Mouse (Mus musculus) heart, embryonic 13.5 days (tissue): ENCODE measurements around the gene Prl8a1. TPM values are rescaled to one million over a fixed set of nuclear protein-coding genes. Genes with fewer than 3 reads are reported as not detected.

Experiments used
- ATAC-seq: fragments of 200-750 bp; cut with Nextera tagmentation; 2 replicates; pipeline ENCODE4 v1.8.0; 2017; ENCODE audit warnings: moderate TSS enrichment; ENCODE audit not compliant: insufficient number of reproducible peaks, low FRiP score, low TSS enrichment; ENCODE audit errors: extremely low read depth
- H3K27ac ChIP-seq: fragments of 300-500 bp; sonication (generic); replicated peaks from 2 replicates; pipeline ENCODE4 v1.5.1; 2015; ENCODE audit warnings: moderate library complexity, mild to moderate bottlenecking, inconsistent platforms
- H3K27me3 ChIP-seq: fragments of 300-500 bp; sonication (generic); replicated peaks from 2 replicates; pipeline ENCODE4 v1.6.1; 2015; ENCODE audit warnings: mild to moderate bottlenecking, inconsistent platforms
- H3K36me3 ChIP-seq: fragments of 300-500 bp; sonication (generic); 2 replicates; pipeline ENCODE4 v1.6.1; 2015; ENCODE audit warnings: mild to moderate bottlenecking, inconsistent platforms
- H3K4me1 ChIP-seq: fragments of 300-500 bp; sonication (generic); 2 replicates; pipeline ENCODE4 v1.6.1; 2015; ENCODE audit warnings: inconsistent platforms
- H3K4me2 ChIP-seq: fragments of 300-500 bp; sonication (generic); 2 replicates; pipeline ENCODE4 v1.6.1; 2015; ENCODE audit warnings: inconsistent platforms, mild to moderate bottlenecking, moderate library complexity
- H3K4me3 ChIP-seq: fragments of 300-500 bp; sonication (generic); 2 replicates; pipeline ENCODE4 v1.5.1; 2015; ENCODE audit warnings: moderate library complexity, mild to moderate bottlenecking, inconsistent platforms
- H3K9ac ChIP-seq: fragments of 300-500 bp; sonication (generic); 2 replicates; pipeline ENCODE4 v1.6.1; 2015; ENCODE audit warnings: inconsistent platforms, mild to moderate bottlenecking, moderate library complexity
- H3K9me3 ChIP-seq: fragments of 300-500 bp; sonication (generic); 2 replicates; pipeline ENCODE4 v1.6.1; 2016; ENCODE audit warnings: inconsistent platforms
- WGBS: fragments of 180-500 bp; shearing (Covaris S2); methylation state at CpG from one replicate; pipeline ENCODE4 v1.1.7; 2015; ENCODE audit warnings: mixed read lengths; 5-methylcytosine and 5-hydroxymethylcytosine counted together
- polyA plus RNA-seq: library from polyadenylated mRNA; unstranded; fragments of >200 nt; fragmentation: Nextera tagmentation; extraction: Ambion mirVana; gene quantifications from 2 replicates; pipeline ENCODE4 v1.2.1, GENCODE M21; 2015

The Prl8a1 gene
- polyA plus RNA-seq = not detected in 2 replicates

DNA sequence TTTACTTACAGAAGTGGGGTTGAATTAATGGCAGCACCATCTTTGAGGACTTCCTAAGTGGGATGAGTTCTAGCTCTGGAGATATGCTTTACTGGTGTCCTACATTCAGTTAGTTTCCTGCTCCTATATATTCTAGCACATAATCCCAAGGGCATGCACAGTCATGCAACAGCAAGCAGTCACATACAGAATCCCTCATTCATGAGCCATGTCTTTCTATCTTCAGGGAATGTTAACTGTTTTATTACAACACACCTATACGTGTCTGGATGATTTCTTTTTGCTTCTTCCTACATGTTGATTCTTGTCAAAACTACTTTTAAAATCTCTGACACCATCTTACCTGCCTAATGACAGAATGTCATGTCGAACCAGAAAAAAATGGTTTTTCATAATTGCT lies at the start of gene Prl8a1:
Gene Prl8a1, minus strand, starts transcription at position 101 of the 400 bp plus-strand sequence.
- WGBS = 69% methylated on average over 2 of the region's 2 CpGs
- H3K4me2 ChIP-seq = no peak within 1 kb of the TSS
- no peak for ATAC-seq

DNA sequence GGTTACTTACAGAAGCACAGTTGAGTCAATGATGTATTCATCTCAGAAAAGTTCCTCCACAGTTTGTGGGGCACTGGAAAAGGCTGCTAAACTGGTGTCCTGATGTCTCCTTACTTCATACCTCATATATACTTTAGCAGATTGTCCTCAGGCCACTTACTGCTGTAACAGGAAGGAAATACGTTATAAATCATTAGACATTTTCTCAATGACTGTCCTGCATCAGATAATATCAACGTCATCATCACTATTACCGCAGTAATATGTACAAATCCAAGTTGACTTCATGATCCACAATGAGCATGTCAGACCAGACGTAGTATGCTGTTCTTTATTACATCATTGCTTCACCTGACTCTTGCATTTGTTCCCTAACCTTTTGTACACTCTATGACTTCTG lies 28.5 kb upstream of the Prl8a1 start, which contains the start of gene Prl7b1:
Gene Prl7b1, minus strand, starts transcription at position 101 of the 400 bp plus-strand sequence.
- H3K4me3 ChIP-seq = no peak within 1 kb of the TSS
- no peak for ATAC-seq
- no peaks in the 10 kb centered on the region for H3K9me3 ChIP-seq
- H3K4me1 ChIP-seq = no peaks in the 10 kb centered on the region
- 61% methylated on average over 4 of the region's 4 CpGs for WGBS
- H3K27ac ChIP-seq = no peak within 1 kb of the TSS
- no peaks in the 10 kb centered on the region for H3K27me3 ChIP-seq
- H3K36me3 ChIP-seq = no peaks in the 10 kb centered on the region
- no peak within 1 kb of the TSS for H3K4me2 ChIP-seq
- no peak within 1 kb of the TSS for H3K9ac ChIP-seq

More for the DNA sequence above, at the start of gene Prl8a1:
- no peaks in the 10 kb centered on the region for H3K27me3 ChIP-seq
- H3K27ac ChIP-seq = no peak within 1 kb of the TSS
- H3K4me1 ChIP-seq = no peaks in the 10 kb centered on the region
- H3K4me3 ChIP-seq = no peak within 1 kb of the TSS
- no peak within 1 kb of the TSS for H3K9ac ChIP-seq
- H3K36me3 ChIP-seq = no peaks in the 10 kb centered on the region
- no peaks in the 10 kb centered on the region for H3K9me3 ChIP-seq

DNA sequence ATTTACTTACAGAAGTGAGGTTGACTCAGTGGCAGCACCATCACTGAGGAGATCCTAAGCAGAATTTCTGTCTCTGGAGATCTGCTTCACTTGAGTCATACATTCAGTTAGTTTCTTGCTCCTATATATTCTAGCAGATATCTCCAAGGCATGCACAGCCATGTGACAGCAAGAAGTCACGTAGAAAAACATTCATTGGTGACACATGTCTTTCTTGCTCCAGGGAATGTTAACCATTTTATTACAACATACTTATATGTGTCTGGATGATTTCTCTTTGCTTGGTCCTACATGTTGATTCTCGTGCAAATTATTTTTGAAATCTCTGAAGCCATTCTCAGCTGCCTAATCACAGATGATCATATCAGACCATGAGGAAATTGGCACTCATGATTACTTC lies 17.5 kb downstream of the Prl8a1 start, which contains the start of gene Prl8a9:
Gene Prl8a9, minus strand, starts transcription at position 101 of the 400 bp plus-strand sequence.
- no peaks in the 10 kb centered on the region for H3K9me3 ChIP-seq
- H3K4me1 ChIP-seq = no peaks in the 10 kb centered on the region
- H3K27me3 ChIP-seq = no peaks in the 10 kb centered on the region
- no peak within 1 kb of the TSS for H3K4me3 ChIP-seq
- WGBS = 65% methylated on average over 2 of the region's 2 CpGs
- H3K36me3 ChIP-seq = no peaks in the 10 kb centered on the region
- no peak within 1 kb of the TSS for H3K9ac ChIP-seq
- H3K4me2 ChIP-seq = no peak within 1 kb of the TSS
- no peak within 1 kb of the TSS for H3K27ac ChIP-seq
- no peak for ATAC-seq

DNA sequence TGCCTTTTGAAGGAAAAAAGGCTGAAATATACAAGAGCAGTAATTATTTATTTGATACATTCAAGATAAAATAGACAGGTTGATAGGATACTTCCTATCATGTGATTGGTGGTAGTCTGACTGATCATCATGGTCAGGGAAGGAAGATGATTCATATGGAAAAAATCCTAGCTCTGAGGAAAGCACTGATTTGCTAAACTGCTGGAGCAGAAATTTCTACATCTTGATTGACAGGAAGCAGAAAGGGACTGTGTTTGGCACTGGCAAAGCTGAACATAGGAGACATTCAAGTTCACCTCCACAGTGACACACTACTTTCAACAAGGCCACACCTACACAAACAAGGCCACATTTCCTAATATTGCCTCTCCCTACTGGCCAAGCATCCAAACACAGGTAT lies 28.6 kb downstream of the Prl8a1 start:
- Histone ChIP-seq H3K9me3 (no peaks in the 10 kb centered on the region), H3K4me2 (no peak overlapping the region), H3K36me3 (no peaks in the 10 kb centered on the region), H3K4me1 (no peaks in the 10 kb centered on the region), H3K4me3 (no peak overlapping the region), H3K27ac (no peak overlapping the region), H3K27me3 (no peaks in the 10 kb centered on the region), H3K9ac (no peak overlapping the region)
- no peak for ATAC-seq

Other genes with a start within 250 kb of the Prl8a1 start
- not detected in 2 replicates for gene Prl8a2, start 236.5 kb downstream of the Prl8a1 start, polyA plus RNA-seq
- gene Prl2b1, start 191.3 kb downstream of the Prl8a1 start, polyA plus RNA-seq = not detected in 2 replicates
- gene Prl8a6, start 143.5 kb downstream of the Prl8a1 start, polyA plus RNA-seq = not detected in 2 replicates
- not detected in 2 replicates for gene Prl8a8, start 69.0 kb downstream of the Prl8a1 start, polyA plus RNA-seq
- gene Prl8a9, start 17.6 kb downstream of the Prl8a1 start, polyA plus RNA-seq = not detected in 2 replicates
- not detected in 2 replicates for gene Prl7b1, start 28.4 kb upstream of the Prl8a1 start, polyA plus RNA-seq
- gene Prl7a1, start 60.3 kb upstream of the Prl8a1 start, polyA plus RNA-seq = not detected in 2 replicates
- gene Prl7a2, start 85.9 kb upstream of the Prl8a1 start, polyA plus RNA-seq = not detected in 2 replicates
- gene Prl7d1, start 134.6 kb upstream of the Prl8a1 start, polyA plus RNA-seq = not detected in 2 replicates
- not detected in 2 replicates for gene Prl7c1, start 198.6 kb upstream of the Prl8a1 start, polyA plus RNA-seq
- gene Prl2a1, start 219.5 kb upstream of the Prl8a1 start, polyA plus RNA-seq = not detected in 2 replicates